In the genomic region with DNA sequence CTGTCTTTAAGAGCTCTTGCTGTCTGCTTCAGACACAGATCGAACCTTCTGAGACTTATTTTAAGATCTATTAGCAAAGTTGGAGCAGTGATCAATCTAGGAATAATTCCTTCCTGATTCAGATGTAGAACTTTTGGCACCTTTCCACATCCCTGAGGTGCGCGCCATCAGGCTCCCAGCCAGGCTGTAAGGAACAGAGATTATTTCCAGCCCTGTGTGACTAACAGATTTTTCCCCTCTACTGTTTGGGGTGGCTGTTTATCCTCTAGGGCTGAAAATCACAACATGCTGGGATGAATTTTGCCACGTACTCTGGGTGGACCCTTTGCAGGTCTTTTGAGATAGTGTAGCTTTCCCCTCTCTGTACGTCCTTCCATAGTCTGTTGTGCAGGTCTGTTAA, we compare ENCODE assay signal across 21 mouse cellular contexts.
DNase-seq lines count a peak whose midpoint lies in the region; ATAC-seq and TF ChIP-seq lines count a peak whose summit lies in the region.
"Had no signal": no experiment of that assay in that cellular context is flagged by ENCODE, and none has a peak within 500 bp of the region (broad histone marks: within the 10 kb centered on the region; RNA-seq: fewer than 3 reads in every experiment).

No protein-coding gene starts in this region.

- no peaks in the 10 kb centered on the region for H3K4me1 ChIP-seq in forebrain, embryonic 13.5 days
- H3K4me1 ChIP-seq: liver, embryonic 12.5 days; midbrain, embryonic 12.5 days; neural tube, embryonic 15.5 days had no signal

- peak overlapping the region; percentile 94 for H3K27ac ChIP-seq in layer of hippocampus, adult 2 months
- H3K27ac ChIP-seq in forebrain, embryonic 13.5 days: no peak overlapping the region
- H3K27ac ChIP-seq: gastrocnemius, adult 2 months; heart, adult 2 months; liver, embryonic 12.5 days; midbrain, embryonic 12.5 days; neural tube, embryonic 15.5 days had no signal

- TF ChIP-seq CTCF in layer of hippocampus, adult 2 months (conservative IDR thresholded peaks at IDR 0.05): no peak

- no peaks in the 10 kb centered on the region for H3K9me3 ChIP-seq in forebrain, embryonic 13.5 days (replicated peaks)
- H3K9me3 ChIP-seq: liver, embryonic 12.5 days; midbrain, embryonic 12.5 days; neural tube, embryonic 15.5 days had no signal

- peak overlapping the region; percentile 50; the same call in 1 of the 2 replicates for H3K4me3 ChIP-seq in layer of hippocampus, adult 2 months
- no peak overlapping the region for H3K4me3 ChIP-seq in forebrain, embryonic 13.5 days
- H3K4me3 ChIP-seq: gastrocnemius, adult 2 months; heart, adult 2 months; liver, embryonic 12.5 days; midbrain, embryonic 12.5 days; neural tube, embryonic 15.5 days had no signal

- no peak overlapping the region for H3K9ac ChIP-seq in forebrain, embryonic 13.5 days
- H3K9ac ChIP-seq: liver, embryonic 12.5 days; lung, embryonic 14.5 days; midbrain, embryonic 12.5 days; neural tube, embryonic 15.5 days had no signal

- H3K4me2 ChIP-seq in forebrain, embryonic 13.5 days: no peak overlapping the region
- H3K4me2 ChIP-seq: liver, embryonic 12.5 days; lung, embryonic 14.5 days; midbrain, embryonic 12.5 days; neural tube, embryonic 15.5 days had no signal

- WGBS in forebrain, embryonic 13.5 days: 64% methylated on average over 5 of the region's 5 CpGs

- H3K27me3 ChIP-seq in forebrain, embryonic 13.5 days: no peaks in the 10 kb centered on the region
- H3K27me3 ChIP-seq: CH12.LX; liver, embryonic 12.5 days; midbrain, embryonic 12.5 days; neural tube, embryonic 15.5 days had no signal

- H3K36me3 ChIP-seq in forebrain, embryonic 13.5 days (ENCODE audit: poor library complexity, severe bottlenecking): no peaks in the 10 kb centered on the region
- H3K36me3 ChIP-seq: liver, embryonic 12.5 days; midbrain, embryonic 12.5 days; neural tube, embryonic 15.5 days had no signal

- no peak for DNase-seq in cerebellum, postnatal 4 days (ENCODE audit: low spot score in 2 of 2)
- DNase-seq in layer of hippocampus, adult 2 months (ENCODE audit: low spot score in 2 of 2): peak in 1 of 2 experiments; percentile 14
- no peak for DNase-seq in layer of hippocampus, adult 9-11 months
- peak; percentile 68 to 69 for DNase-seq in cerebellum, adult 18-20 months
- DNase-seq in cerebellum, postnatal 36 days: peak; percentile 51 to 69
- DNase-seq in gastrocnemius, adult 8-10 months (ENCODE audit: low spot score in 2 of 2): no peak
- DNase-seq: adrenal gland, postnatal 14 days; embryo, embryonic 11 days; gastrocnemius, adult 2 months; heart, adult 2 months; kidney, adult 18-20 months; kidney, postnatal 25 days; lung, embryonic 14.5 days; lung, postnatal 4 days; right cerebral cortex, postnatal 25 days had no signal

- ATAC-seq in cerebellum, adult (ENCODE audit: insufficient number of reproducible peaks, low FRiP score, low TSS enrichment): peak; percentile 47
- ATAC-seq in forebrain, embryonic 13.5 days: no peak
- ATAC-seq: liver, embryonic 12.5 days had no signal

Comparison
In these comparisons a context has a peak if more than half of its experiments do, and no peak if none do; other contexts are left out.
1. DNase-seq: peak in cerebellum, adult 18-20 months (2 of 2) and cerebellum, postnatal 36 days (2 of 2); none in cerebellum, postnatal 4 days (0 of 2), layer of hippocampus, adult 9-11 months (single experiment) and gastrocnemius, adult 8-10 months (0 of 2).